ENCODE assay signal across 8 mouse cellular contexts in the genomic region with DNA sequence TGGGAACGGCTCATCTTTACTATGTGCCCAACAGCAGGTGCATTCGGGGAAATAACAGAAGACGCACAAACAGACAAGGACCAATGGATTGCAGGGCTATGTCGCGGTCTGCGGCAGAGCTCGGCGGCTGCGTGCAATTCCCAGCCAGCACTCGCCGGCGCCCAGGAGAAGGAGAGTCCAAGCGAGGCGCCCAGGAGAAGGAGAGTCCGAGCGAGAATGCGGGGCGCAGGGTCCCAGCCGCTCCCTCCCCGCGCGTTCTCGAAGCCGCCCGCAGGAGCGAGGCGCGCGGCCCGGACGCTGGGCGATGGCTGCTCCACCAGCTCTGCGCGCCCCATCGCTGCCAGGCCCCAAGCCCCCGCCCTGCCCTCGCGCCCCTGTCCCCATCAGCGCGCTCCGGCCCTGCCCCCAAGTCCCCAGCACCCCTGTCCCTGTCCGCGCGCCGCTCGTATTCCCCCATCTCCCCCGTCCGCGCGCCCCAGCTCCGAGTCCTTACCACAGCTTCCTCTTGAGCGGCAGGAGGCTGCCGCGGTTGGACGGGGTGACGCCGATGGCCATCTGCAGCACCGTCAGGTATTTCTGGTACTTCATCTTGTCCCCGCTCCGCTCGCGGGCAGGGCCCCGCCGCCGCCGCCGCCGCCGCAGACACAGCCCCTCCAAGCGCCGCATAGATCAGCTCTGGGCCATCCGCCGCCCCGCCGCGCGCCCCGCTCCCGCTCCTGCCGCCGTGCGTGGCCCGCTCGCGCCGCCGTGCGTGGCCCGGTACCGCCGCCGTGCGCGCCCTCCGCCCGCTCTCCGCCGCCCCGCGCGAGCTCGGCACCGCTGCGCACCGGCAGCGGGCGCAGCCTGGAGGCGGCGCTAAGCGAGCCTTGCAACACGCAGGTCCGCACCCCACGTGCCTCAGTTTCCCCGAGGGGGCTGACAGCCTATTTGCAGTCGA. TPM values are rescaled to one million over a fixed set of nuclear protein-coding genes. Genes with fewer than 3 reads are reported as not detected.
DNase-seq lines count a peak whose midpoint lies in the region; ATAC-seq lines count a peak whose summit lies in the region.

Tjp1 (minus strand) TSS at position 711 of the 937 bp plus-strand sequence.

- peak within 1 kb of the TSS; percentile 99 for H3K4me2 ChIP-seq in kidney, embryonic 15.5 days

- peaks cover 68% of the 10 kb centered on the region for H3K27me3 ChIP-seq in kidney, embryonic 15.5 days
- H3K27me3 ChIP-seq in hindbrain, embryonic 10.5 days (ENCODE audit: insufficient read depth, poor library complexity, severe bottlenecking), result peaks cover 93% of the 10 kb centered on the region

- no peak within 1 kb of the TSS for H3K27ac ChIP-seq in kidney, embryonic 15.5 days
- peak within 1 kb of the TSS; percentile 79 for H3K27ac ChIP-seq in hindbrain, embryonic 10.5 days

- intact Hi-C loops in left cerebral cortex, postnatal 4 days (cut with DNase I), result loop anchor here (10.0 kb wide), 1 partner anchor 87 kb away; no protein-coding TSS in a partner anchor

- under 1% methylated on average over 113 of the region's 115 CpGs for WGBS in kidney, embryonic 15.5 days
- under 1% methylated on average over 103 of the region's 115 CpGs for WGBS in hindbrain, embryonic 10.5 days

- no peak for DNase-seq in kidney, adult 11 months
- peak; percentile 41 for DNase-seq in cerebellum, adult 9-10 months
- peak; percentile 33 to 67 for DNase-seq in frontal cortex, postnatal 10 days (ENCODE audit: low spot score in 2 of 2)
- peak; percentile 56 for DNase-seq in hindbrain, embryonic 10.5 days (ENCODE audit: low spot score)
- DNase-seq in left cerebral cortex, postnatal 4 days, result peak; percentile 51
- peak; percentile 63 for DNase-seq in neural tube, embryonic 10.5 days (ENCODE audit: extremely low spot score, low spot score)
- DNase-seq in adipocyte (ENCODE audit: low spot score), result no peak

- H3K36me3 ChIP-seq in kidney, embryonic 15.5 days, result no peaks in the 10 kb centered on the region
- no peaks in the 10 kb centered on the region for H3K36me3 ChIP-seq in hindbrain, embryonic 10.5 days

- peak within 1 kb of the TSS; percentile 49 for H3K9ac ChIP-seq in kidney, embryonic 15.5 days

- H3K4me3 ChIP-seq in kidney, embryonic 15.5 days (replicated peaks), result peak within 1 kb of the TSS; percentile 68
- H3K4me3 ChIP-seq in hindbrain, embryonic 10.5 days, result peak within 1 kb of the TSS; percentile 72

- no peaks in the 10 kb centered on the region for H3K9me3 ChIP-seq in kidney, embryonic 15.5 days (replicated peaks)
- H3K9me3 ChIP-seq in hindbrain, embryonic 10.5 days, result no peaks in the 10 kb centered on the region

- peak; percentile 70 for ATAC-seq in kidney, embryonic 15.5 days (replicated peaks; ENCODE audit: low FRiP score)

- H3K4me1 ChIP-seq in kidney, embryonic 15.5 days, result peaks cover 12% of the 10 kb centered on the region
- H3K4me1 ChIP-seq in hindbrain, embryonic 10.5 days (replicated peaks), result peaks cover 14% of the 10 kb centered on the region; the same call in 1 of the 2 replicates

RNA-seq across cellular contexts. Expression of gene Tjp1, which starts in this region (rescaled TPM):
- 29.9 and 31.2 TPM in 2 replicates for polyA plus RNA-seq in kidney, embryonic 15.5 days (2015; fragmentation: Nextera tagmentation; extraction: Ambion mirVana)
- polyA plus RNA-seq in hindbrain, embryonic 10.5 days (2016; fragmentation: Nextera tagmentation; extraction: Ambion mirVana), result 19.0 and 24.4 TPM in 2 replicates
- total RNA-seq in left cerebral cortex, postnatal 4 days (2021), result 100 to 1,000 TPM; 101 to 110 TPM

Comparison
In these comparisons a context has a peak if more than half of its experiments do, and no peak if none do; other contexts are left out.
1. DNase-seq: peak in cerebellum, adult 9-10 months (single experiment), frontal cortex, postnatal 10 days (2 of 2), hindbrain, embryonic 10.5 days (single experiment), left cerebral cortex, postnatal 4 days (single experiment) and neural tube, embryonic 10.5 days (single experiment); none in kidney, adult 11 months (single experiment) and adipocyte (single experiment).